Mouse (Mus musculus) midbrain, embryonic 12.5 days (tissue): Measurements from ENCODE around the gene Vav3. TPM values are rescaled to one million over a fixed set of nuclear protein-coding genes. Genes with fewer than 3 reads are reported as not detected.

Source experiments
- ATAC-seq: fragments of 200-750 bp; cut with Nextera tagmentation; 2 replicates; pipeline ENCODE4 v1.8.0; 2017; ENCODE audit warnings: low read depth, moderate TSS enrichment, moderate library complexity; ENCODE audit not compliant: low FRiP score
- H3K27ac ChIP-seq: fragments of 300-500 bp; sonication (generic); replicated peaks from 2 replicates; pipeline ENCODE4 v1.5.1; 2016; ENCODE audit warnings: mild to moderate bottlenecking
- H3K27me3 ChIP-seq: fragments of 300-500 bp; sonication (generic); 2 replicates; pipeline ENCODE4 v1.6.1; 2016; ENCODE audit warnings: mild to moderate bottlenecking
- H3K36me3 ChIP-seq: fragments of 300-500 bp; sonication (generic); 2 replicates; pipeline ENCODE4 v1.6.1; 2016
- H3K4me1 ChIP-seq: fragments of 300-500 bp; sonication (generic); 2 replicates; pipeline ENCODE4 v1.6.1; 2016
- H3K4me2 ChIP-seq: fragments of 300-500 bp; sonication (generic); replicated peaks from 2 replicates; pipeline ENCODE4 v1.6.1; 2016; ENCODE audit warnings: mild to moderate bottlenecking, moderate library complexity
- H3K4me3 ChIP-seq: fragments of 300-500 bp; sonication (generic); 2 replicates; pipeline ENCODE4 v1.5.1; 2016; ENCODE audit warnings: mild to moderate bottlenecking
- H3K9ac ChIP-seq: fragments of 300-500 bp; sonication (generic); replicated peaks from 2 replicates; pipeline ENCODE4 v1.6.1; 2016; ENCODE audit warnings: mild to moderate bottlenecking, moderate library complexity
- H3K9me3 ChIP-seq: fragments of 300-500 bp; sonication (generic); 2 replicates; pipeline ENCODE4 v1.6.1; 2016; ENCODE audit warnings: mild to moderate bottlenecking
- WGBS: fragments of 180-500 bp; shearing (Covaris S2); methylation state at CpG from one replicate; pipeline ENCODE4 v1.1.7; 2016; 5-methylcytosine and 5-hydroxymethylcytosine counted together
- polyA plus RNA-seq: library from polyadenylated mRNA; unstranded; fragments of >200 nt; fragmentation: Nextera tagmentation; extraction: Ambion mirVana; gene quantifications from 2 replicates; pipeline ENCODE4 v1.2.1, GENCODE M21; 2016

Gene Vav3
- polyA plus RNA-seq, 1 experiment from 2014 or later: 27.4 TPM

GRCm38 (mm10) chr3:109526246-109526645, 185.8 kb downstream of the Vav3 start:
- WGBS: 6% methylated on average over 4 of the region's 4 CpGs
- H3K36me3 ChIP-seq: no peaks in the 10 kb centered on the region

GRCm38 (mm10) chr3:109526651-109527050, 186.2 kb downstream of the Vav3 start:
- H3K4me2 ChIP-seq: no peak overlapping the region
- H3K9me3 ChIP-seq: no peaks in the 10 kb centered on the region
- no peak overlapping the region for H3K4me3 ChIP-seq
- no peaks in the 10 kb centered on the region for H3K27me3 ChIP-seq
- 73% methylated on average over 8 of the region's 8 CpGs for WGBS
- 0 out of 2 replicates have a peak, but pooled peaks have one; percentile 45 for ATAC-seq
- no peak overlapping the region for H3K9ac ChIP-seq
- H3K36me3 ChIP-seq: no peaks in the 10 kb centered on the region
- no peak overlapping the region for H3K27ac ChIP-seq
- no peaks in the 10 kb centered on the region for H3K4me1 ChIP-seq

More at GRCm38 (mm10) chr3:109526246-109526645, 185.8 kb downstream of the Vav3 start:
- no peak overlapping the region for H3K9ac ChIP-seq
- no peaks in the 10 kb centered on the region for H3K9me3 ChIP-seq
- no peaks in the 10 kb centered on the region for H3K27me3 ChIP-seq
- no peak overlapping the region for H3K27ac ChIP-seq
- H3K4me2 ChIP-seq: no peak overlapping the region
- ATAC-seq: peak; percentile 63
- H3K4me1 ChIP-seq: no peaks in the 10 kb centered on the region
- no peak overlapping the region for H3K4me3 ChIP-seq

GRCm38 (mm10) chr3:109528688-109529087, 188.2 kb downstream of the Vav3 start:
- no peak for ATAC-seq
- Histone ChIP-seq H3K9ac (no peak overlapping the region), H3K4me1 (no peaks in the 10 kb centered on the region), H3K36me3 (no peaks in the 10 kb centered on the region), H3K4me3 (no peak overlapping the region), H3K4me2 (no peak overlapping the region), H3K27ac (0 out of 2 replicates have a peak overlapping the region, but pooled peaks have one; percentile 15), H3K9me3 (no peaks in the 10 kb centered on the region), H3K27me3 (no peaks in the 10 kb centered on the region)
- WGBS: 53% methylated on average over 4 of the region's 4 CpGs

- no peak for ATAC-seq
- Histone ChIP-seq H3K9ac (no peak overlapping the region), H3K36me3 (no peaks in the 10 kb centered on the region), H3K27me3 (no peaks in the 10 kb centered on the region), H3K4me2 (no peak overlapping the region), H3K9me3 (no peaks in the 10 kb centered on the region), H3K4me1 (no peaks in the 10 kb centered on the region), H3K4me3 (no peak overlapping the region), H3K27ac (no peak overlapping the region)
- 64% methylated on average over 3 of the region's 3 CpGs for WGBS
Observed at GRCm38 (mm10) chr3:109537686-109538085, 197.2 kb downstream of the Vav3 start.

GRCm38 (mm10) chr3:109540009-109540408, 199.6 kb downstream of the Vav3 start:
- no peaks in the 10 kb centered on the region for H3K27me3 ChIP-seq
- 48% methylated on average over 4 of the region's 4 CpGs for WGBS
- H3K4me1 ChIP-seq: no peaks in the 10 kb centered on the region
- H3K4me2 ChIP-seq: no peak overlapping the region
- H3K4me3 ChIP-seq: no peak overlapping the region
- no peak for ATAC-seq
- H3K9ac ChIP-seq: no peak overlapping the region
- H3K9me3 ChIP-seq: no peaks in the 10 kb centered on the region
- H3K27ac ChIP-seq: no peak overlapping the region
- H3K36me3 ChIP-seq: no peaks in the 10 kb centered on the region

- H3K27me3 ChIP-seq: no peaks in the 10 kb centered on the region
- no peak overlapping the region for H3K4me2 ChIP-seq
- H3K9ac ChIP-seq: no peak overlapping the region
- H3K4me3 ChIP-seq: no peak overlapping the region
- no peaks in the 10 kb centered on the region for H3K4me1 ChIP-seq
- no peak for ATAC-seq
- WGBS: 41% methylated on average over 7 of the region's 7 CpGs
- H3K27ac ChIP-seq: no peak overlapping the region
- no peaks in the 10 kb centered on the region for H3K36me3 ChIP-seq
- no peaks in the 10 kb centered on the region for H3K9me3 ChIP-seq
Observed at GRCm38 (mm10) chr3:109544476-109545221, 204.2 kb downstream of the Vav3 start.

GRCm38 (mm10) chr3:109557329-109557728, 216.9 kb downstream of the Vav3 start:
- H3K4me1 ChIP-seq: peaks cover 3% of the 10 kb centered on the region; the same call in 1 of the 2 replicates
- H3K4me2 ChIP-seq: no peak overlapping the region
- ATAC-seq: no peak
- H3K36me3 ChIP-seq: no peaks in the 10 kb centered on the region
- no peak overlapping the region for H3K4me3 ChIP-seq
- no peak overlapping the region for H3K9ac ChIP-seq
- 51% methylated on average over 2 of the region's 2 CpGs for WGBS
- H3K9me3 ChIP-seq: no peaks in the 10 kb centered on the region
- H3K27ac ChIP-seq: no peak overlapping the region
- no peaks in the 10 kb centered on the region for H3K27me3 ChIP-seq

- no peaks in the 10 kb centered on the region for H3K36me3 ChIP-seq
- peak; percentile 69 for ATAC-seq
- peaks cover 3% of the 10 kb centered on the region; the same call in 1 of the 2 replicates for H3K4me1 ChIP-seq
- WGBS: 36% methylated on average over 4 of the region's 4 CpGs
- H3K27ac ChIP-seq: no peak overlapping the region
- no peaks in the 10 kb centered on the region for H3K27me3 ChIP-seq
- no peak overlapping the region for H3K9ac ChIP-seq
- H3K4me3 ChIP-seq: no peak overlapping the region
- H3K4me2 ChIP-seq: no peak overlapping the region
- H3K9me3 ChIP-seq: no peaks in the 10 kb centered on the region
Observed at GRCm38 (mm10) chr3:109561295-109561694, 220.8 kb downstream of the Vav3 start.

GRCm38 (mm10) chr3:109561776-109562175, 221.3 kb downstream of the Vav3 start:
- 68% methylated on average over 7 of the region's 7 CpGs for WGBS
- peaks cover 3% of the 10 kb centered on the region; the same call in 1 of the 2 replicates for H3K4me1 ChIP-seq
- no peak overlapping the region for H3K4me3 ChIP-seq
- H3K9me3 ChIP-seq: no peaks in the 10 kb centered on the region
- H3K4me2 ChIP-seq: no peak overlapping the region
- H3K27ac ChIP-seq: no peak overlapping the region
- no peaks in the 10 kb centered on the region for H3K36me3 ChIP-seq
- no peak for ATAC-seq
- H3K9ac ChIP-seq: no peak overlapping the region
- no peaks in the 10 kb centered on the region for H3K27me3 ChIP-seq

GRCm38 (mm10) chr3:109562268-109562667, 221.8 kb downstream of the Vav3 start:
- Histone ChIP-seq H3K4me2 (no peak overlapping the region), H3K36me3 (no peaks in the 10 kb centered on the region), H3K9ac (no peak overlapping the region), H3K27me3 (no peaks in the 10 kb centered on the region), H3K4me1 (peaks cover 3% of the 10 kb centered on the region; the same call in 1 of the 2 replicates), H3K4me3 (no peak overlapping the region), H3K27ac (no peak overlapping the region), H3K9me3 (no peaks in the 10 kb centered on the region)
- no peak for ATAC-seq
- 91% methylated on average over 4 of the region's 4 CpGs for WGBS

- H3K9ac ChIP-seq: no peak overlapping the region
- no peak for ATAC-seq
- no peaks in the 10 kb centered on the region for H3K27me3 ChIP-seq
- H3K27ac ChIP-seq: no peak overlapping the region
- no peak overlapping the region for H3K4me2 ChIP-seq
- H3K4me1 ChIP-seq: peaks cover 7% of the 10 kb centered on the region; the same call in 1 of the 2 replicates
- no peak overlapping the region for H3K4me3 ChIP-seq
- H3K9me3 ChIP-seq: no peaks in the 10 kb centered on the region
- no peaks in the 10 kb centered on the region for H3K36me3 ChIP-seq
- 89% methylated on average over 2 of the region's 2 CpGs for WGBS
Observed at GRCm38 (mm10) chr3:109564443-109564842, 224.0 kb downstream of the Vav3 start.

GRCm38 (mm10) chr3:109568542-109569265, 228.3 kb downstream of the Vav3 start:
- H3K4me2 ChIP-seq: no peak overlapping the region
- H3K27ac ChIP-seq: no peak overlapping the region

More at GRCm38 (mm10) chr3:109568542-109569265, 228.3 kb downstream of the Vav3 start:
- H3K36me3 ChIP-seq: no peaks in the 10 kb centered on the region
- no peak for ATAC-seq
- H3K27me3 ChIP-seq: no peaks in the 10 kb centered on the region
- 27% methylated on average over 3 of the region's 3 CpGs for WGBS
- no peaks in the 10 kb centered on the region for H3K9me3 ChIP-seq
- H3K9ac ChIP-seq: no peak overlapping the region
- H3K4me3 ChIP-seq: no peak overlapping the region
- H3K4me1 ChIP-seq: peaks cover 4% of the 10 kb centered on the region; the same call in 1 of the 2 replicates
